Mouse (Mus musculus): ENCODE measurements around the gene Syt2. TPM values are rescaled to one million over a fixed set of nuclear protein-coding genes. Genes with fewer than 3 reads are reported as not detected.

Gene Syt2
- polyA plus RNA-seq, 2 experiments: 0.04 TPM; not detected in 1

DNA sequence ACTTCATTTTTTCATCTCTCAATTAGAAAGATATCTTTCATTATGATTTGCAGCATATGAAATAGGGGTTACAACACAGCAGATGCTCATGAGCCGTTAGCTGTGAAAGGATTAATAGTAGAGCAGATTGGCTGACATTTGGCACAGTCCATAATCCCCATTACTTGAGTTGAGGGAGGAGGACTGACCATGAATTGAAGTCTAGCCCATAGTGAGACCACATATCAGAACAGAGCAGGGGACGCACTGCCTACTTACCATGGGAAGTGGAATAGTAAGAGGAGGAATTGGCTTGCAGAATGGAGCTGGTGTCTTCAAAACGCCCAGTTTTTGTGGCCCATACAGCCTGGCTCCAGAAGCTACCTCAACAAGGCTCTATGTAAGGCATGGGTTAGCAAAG, 150.1 kb downstream of the Syt2 start:
- Histone ChIP-seq H3K9me3 (ENCODE audit: control insufficient read depth, low read length) (no peaks in the 10 kb centered on the region), H3K27me3 (ENCODE audit: control insufficient read depth, insufficient read depth, low read length) (no peaks in the 10 kb centered on the region), H3K9ac (replicated peaks) (no peak overlapping the region), H3K36me3 (replicated peaks; ENCODE audit: control insufficient read depth, insufficient read depth, low read depth) (no peaks in the 10 kb centered on the region), H3K4me3 (ENCODE audit: insufficient read depth in 1 of 2, low read depth in 2 of 2, low read length in 2 of 2) (no peak overlapping the region), H3K4me1 (replicated peaks; ENCODE audit: control insufficient read depth in 2 of 2, insufficient read depth in 2 of 2, low read length in 1 of 2) (no peaks in the 10 kb centered on the region), H3K27ac (no peak overlapping the region), H3K4me2 (ENCODE audit: low read depth) (no peak overlapping the region)
- DNase-seq (ENCODE audit: low read depth in 3 of 3, low spot score in 3 of 3): no peak
- no peak for ATAC-seq (ENCODE audit: insufficient read depth)
- TF ChIP-seq CTCF (IDR thresholded peaks at IDR 0.05; ENCODE audit: low read depth) (no peak), EP300 (IDR thresholded peaks at IDR 0.05; ENCODE audit: low read depth) (no peak)
- WGBS (ENCODE audit: insufficient replicate concordance): 51% methylated on average over 3 of the region's 3 CpGs

DNA sequence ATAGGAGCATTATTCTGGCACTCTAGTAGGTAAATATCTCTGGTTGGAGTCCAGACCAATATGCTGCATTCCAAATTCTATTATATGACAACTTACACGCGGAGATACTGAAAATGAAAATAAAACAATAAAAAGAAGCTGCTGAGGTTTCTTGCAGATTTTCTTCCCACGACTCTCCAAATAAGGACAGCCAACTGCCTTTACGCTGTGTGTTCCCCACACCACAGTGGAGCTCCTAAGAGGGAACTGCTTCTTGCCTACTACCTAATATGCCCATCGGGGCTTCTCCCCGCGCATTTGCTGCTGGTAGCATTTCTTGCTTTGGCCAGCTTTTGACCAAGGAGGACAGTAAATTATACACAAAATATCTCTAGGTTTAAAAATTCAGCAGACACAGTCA, 155.3 kb downstream of the Syt2 start:
- no peak for TF ChIP-seq EP300 (IDR thresholded peaks at IDR 0.05; ENCODE audit: low read depth)
- TF ChIP-seq CTCF (IDR thresholded peaks at IDR 0.05; ENCODE audit: low read depth): no peak
- Histone ChIP-seq H3K4me1 (replicated peaks; ENCODE audit: control insufficient read depth in 2 of 2, insufficient read depth in 2 of 2, low read length in 1 of 2) (peaks cover 0 to 6% of the 10 kb centered on the region in 2 experiments; a peak in 1 of 4 replicates), H3K9ac (replicated peaks) (no peak overlapping the region; the same call in 1 of the 2 replicates), H3K4me2 (ENCODE audit: low read depth) (no peak overlapping the region), H3K9me3 (ENCODE audit: control insufficient read depth, low read length) (no peaks in the 10 kb centered on the region), H3K27ac (no peak overlapping the region), H3K36me3 (replicated peaks; ENCODE audit: control insufficient read depth, insufficient read depth, low read depth) (no peaks in the 10 kb centered on the region), H3K27me3 (ENCODE audit: control insufficient read depth, insufficient read depth, low read length) (no peaks in the 10 kb centered on the region), H3K4me3 (ENCODE audit: insufficient read depth in 1 of 2, low read depth in 2 of 2, low read length in 2 of 2) (no peak overlapping the region)
- no peak for DNase-seq (ENCODE audit: low read depth in 3 of 3, low spot score in 3 of 3)
- ATAC-seq (ENCODE audit: insufficient read depth): no peak
- 76% methylated on average over 7 of the region's 7 CpGs for WGBS (ENCODE audit: insufficient replicate concordance)

DNA sequence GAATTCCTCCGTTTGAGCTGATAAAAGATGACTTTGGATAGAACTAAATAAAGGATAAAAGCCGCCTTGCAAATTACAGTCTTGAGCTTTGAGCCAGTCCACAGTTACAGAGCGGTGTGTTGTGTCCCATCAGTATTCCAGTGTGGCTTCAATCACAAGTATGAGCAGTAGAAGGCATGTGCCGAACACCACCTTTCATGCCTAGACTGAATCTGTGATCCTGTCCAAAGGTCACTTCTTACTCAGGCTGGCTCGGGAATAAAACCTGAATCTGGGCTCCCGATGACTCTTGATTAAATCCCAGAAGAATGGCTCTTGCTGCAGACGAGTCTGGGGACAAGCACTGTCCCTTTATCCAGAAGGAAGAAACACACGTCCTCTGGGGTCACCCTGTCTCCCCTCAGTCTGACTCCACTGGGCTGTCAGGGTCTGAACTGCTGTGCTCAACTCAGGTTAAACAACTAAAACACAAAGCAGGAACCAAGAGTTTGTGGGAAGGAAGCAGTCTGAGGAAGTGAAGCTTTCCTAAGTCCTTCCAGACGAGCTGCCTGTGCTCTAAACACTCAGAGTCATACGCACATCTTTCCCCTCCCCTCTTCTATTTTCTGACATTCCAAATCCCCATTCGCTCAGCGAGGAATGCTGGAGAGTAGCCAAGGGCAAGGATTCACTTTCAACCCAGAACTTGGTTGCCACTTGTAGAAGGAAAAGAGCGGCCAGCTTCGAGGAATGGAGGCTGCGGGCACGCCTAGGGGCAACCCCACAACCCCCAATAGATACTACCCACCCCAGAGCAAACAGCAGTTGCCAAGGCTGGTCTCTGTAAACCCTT, 157.0 kb downstream of the Syt2 start:
- ATAC-seq (ENCODE audit: insufficient read depth): no peak
- Histone ChIP-seq H3K27ac (no peak overlapping the region), H3K4me3 (ENCODE audit: insufficient read depth in 1 of 2, low read depth in 2 of 2, low read length in 2 of 2) (no peak overlapping the region; a peak in 1 of 4 replicates), H3K4me1 (replicated peaks; ENCODE audit: control insufficient read depth in 2 of 2, insufficient read depth in 2 of 2, low read length in 1 of 2) (peaks cover 0 to 6% of the 10 kb centered on the region in 2 experiments; a peak in 1 of 4 replicates), H3K4me2 (ENCODE audit: low read depth) (no peak overlapping the region), H3K9me3 (ENCODE audit: control insufficient read depth, low read length) (no peaks in the 10 kb centered on the region), H3K36me3 (replicated peaks; ENCODE audit: control insufficient read depth, insufficient read depth, low read depth) (no peaks in the 10 kb centered on the region), H3K9ac (replicated peaks) (no peak overlapping the region), H3K27me3 (ENCODE audit: control insufficient read depth, insufficient read depth, low read length) (no peaks in the 10 kb centered on the region)
- 66% methylated on average over 16 of the region's 16 CpGs for WGBS (ENCODE audit: insufficient replicate concordance)
- no peak for DNase-seq (ENCODE audit: low read depth in 3 of 3, low spot score in 3 of 3)
- TF ChIP-seq CTCF (IDR thresholded peaks at IDR 0.05; ENCODE audit: low read depth) (no peak), EP300 (IDR thresholded peaks at IDR 0.05; ENCODE audit: low read depth) (no peak)

DNA sequence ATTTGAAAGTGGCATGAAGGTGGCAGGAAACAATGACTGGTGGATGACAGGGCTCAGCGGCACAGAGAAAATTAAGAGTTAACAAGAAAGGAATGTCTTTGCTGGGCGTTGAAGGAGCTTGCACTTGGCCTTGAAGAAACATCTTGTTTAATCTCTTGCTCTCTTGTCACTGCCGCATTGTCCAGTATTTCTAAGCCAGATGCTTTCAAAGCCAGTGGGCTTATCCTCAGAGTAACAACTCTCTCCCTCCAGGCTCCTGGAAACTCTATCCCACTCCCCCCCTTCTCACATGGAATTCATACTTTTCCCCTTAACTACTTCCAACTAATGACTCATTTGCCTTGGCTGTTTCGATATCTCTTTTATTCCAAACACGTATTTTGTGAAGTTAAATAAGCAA, 157.9 kb downstream of the Syt2 start:
- no peak overlapping the region for H3K9ac ChIP-seq (replicated peaks)
- ATAC-seq (ENCODE audit: insufficient read depth) (no peak), DNase-seq (ENCODE audit: low read depth in 3 of 3, low spot score in 3 of 3) (no peak)
- no peaks in the 10 kb centered on the region for H3K27me3 ChIP-seq (ENCODE audit: control insufficient read depth, insufficient read depth, low read length)
- H3K4me3 ChIP-seq (ENCODE audit: insufficient read depth in 1 of 2, low read depth in 2 of 2, low read length in 2 of 2): no peak overlapping the region
- no peaks in the 10 kb centered on the region for H3K9me3 ChIP-seq (ENCODE audit: control insufficient read depth, low read length)
- peaks cover 0 to 6% of the 10 kb centered on the region in 2 experiments; a peak in 1 of 4 replicates for H3K4me1 ChIP-seq (replicated peaks; ENCODE audit: control insufficient read depth in 2 of 2, insufficient read depth in 2 of 2, low read length in 1 of 2)
- no peak for TF ChIP-seq CTCF (IDR thresholded peaks at IDR 0.05; ENCODE audit: low read depth)
- no peak for TF ChIP-seq EP300 (IDR thresholded peaks at IDR 0.05; ENCODE audit: low read depth)
- H3K36me3 ChIP-seq (replicated peaks; ENCODE audit: control insufficient read depth, insufficient read depth, low read depth): no peaks in the 10 kb centered on the region
- no peak overlapping the region for H3K27ac ChIP-seq
- H3K4me2 ChIP-seq (ENCODE audit: low read depth): no peak overlapping the region
- WGBS (ENCODE audit: insufficient replicate concordance): 69% methylated on average over 5 of the region's 5 CpGs

DNA sequence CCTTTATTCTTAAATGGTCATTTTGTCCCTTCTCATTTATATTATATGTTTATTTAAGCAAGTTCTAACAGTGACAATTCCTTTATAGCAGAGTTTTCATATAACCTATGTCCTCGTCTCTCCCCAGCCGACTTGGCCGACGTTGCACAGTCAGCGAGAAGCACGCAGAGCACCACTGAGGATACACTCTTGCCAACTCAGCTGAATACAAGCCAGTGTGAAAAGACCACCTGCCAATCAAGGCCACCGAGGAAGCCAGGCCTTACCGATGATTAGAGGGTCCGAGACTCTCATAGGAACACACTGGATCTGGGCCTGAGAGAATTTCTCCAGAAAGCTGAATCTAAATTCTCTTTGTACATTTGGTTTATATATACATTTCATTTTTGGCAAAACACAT, 159.0 kb downstream of the Syt2 start:
- H3K9me3 ChIP-seq (ENCODE audit: control insufficient read depth, low read length): no peaks in the 10 kb centered on the region
- H3K27me3 ChIP-seq (ENCODE audit: control insufficient read depth, insufficient read depth, low read length): no peaks in the 10 kb centered on the region
- H3K27ac ChIP-seq: no peak overlapping the region
- peaks cover 0 to 6% of the 10 kb centered on the region in 2 experiments; a peak in 1 of 4 replicates for H3K4me1 ChIP-seq (replicated peaks; ENCODE audit: control insufficient read depth in 2 of 2, insufficient read depth in 2 of 2, low read length in 1 of 2)
- no peak overlapping the region for H3K9ac ChIP-seq (replicated peaks)
- H3K4me2 ChIP-seq (ENCODE audit: low read depth): no peak overlapping the region
- no peak overlapping the region for H3K4me3 ChIP-seq (ENCODE audit: insufficient read depth in 1 of 2, low read depth in 2 of 2, low read length in 2 of 2)
- 86% methylated on average over 9 of the region's 9 CpGs for WGBS (ENCODE audit: insufficient replicate concordance)
- DNase-seq (ENCODE audit: low read depth in 3 of 3, low spot score in 3 of 3) (no peak), ATAC-seq (ENCODE audit: insufficient read depth) (no peak)
- no peak for TF ChIP-seq CTCF (IDR thresholded peaks at IDR 0.05; ENCODE audit: low read depth)
- TF ChIP-seq EP300 (IDR thresholded peaks at IDR 0.05; ENCODE audit: low read depth): no peak
- H3K36me3 ChIP-seq (replicated peaks; ENCODE audit: control insufficient read depth, insufficient read depth, low read depth): no peaks in the 10 kb centered on the region

Small RNAs within 50 kb of the gene (microRNA-seq; reads per million reads assigned to microRNA genes)
- not detected for gene Gm22232

Other genes starting within 250 kb of the Syt2 start
- 13.0 and 14.9 TPM in 2 replicates for gene Cyb5r1, start 241.1 kb upstream of the Syt2 start, polyA plus RNA-seq (2012; rRNA removed)
- 10.8 and 10.9 TPM in 2 replicates for gene Cyb5r1, start 241.1 kb upstream of the Syt2 start, polyA plus RNA-seq (2014; fragmentation: Nextera tagmentation; extraction: Ambion mirVana)
- 56.1 and 59.6 TPM in 2 replicates for gene Adipor1, start 231.3 kb upstream of the Syt2 start, polyA plus RNA-seq (2012; rRNA removed)
- gene Adipor1, start 231.3 kb upstream of the Syt2 start, polyA plus RNA-seq (2014; fragmentation: Nextera tagmentation; extraction: Ambion mirVana): 126 and 134 TPM in 2 replicates
- gene Klhl12, start 191.1 kb upstream of the Syt2 start, polyA plus RNA-seq (2012; rRNA removed): 12.1 and 17.9 TPM in 2 replicates
- 28.0 and 31.6 TPM in 2 replicates for gene Klhl12, start 191.1 kb upstream of the Syt2 start, polyA plus RNA-seq (2014; fragmentation: Nextera tagmentation; extraction: Ambion mirVana)
- 8.9 and 9.7 TPM in 2 replicates for gene Rabif, start 152.0 kb upstream of the Syt2 start, polyA plus RNA-seq (2012; rRNA removed)
- 16.8 and 18.2 TPM in 2 replicates for gene Rabif, start 152.0 kb upstream of the Syt2 start, polyA plus RNA-seq (2014; fragmentation: Nextera tagmentation; extraction: Ambion mirVana)
- gene Mgat4e, start 97.0 kb upstream of the Syt2 start, polyA plus RNA-seq (2012; rRNA removed): not detected in 2 replicates
- gene Mgat4e, start 97.0 kb upstream of the Syt2 start, polyA plus RNA-seq (2014; fragmentation: Nextera tagmentation; extraction: Ambion mirVana): not detected in 2 replicates
- gene Kdm5b, start 86.5 kb upstream of the Syt2 start, polyA plus RNA-seq (2012; rRNA removed): 1.5 and 1.8 TPM in 2 replicates
- gene Kdm5b, start 86.5 kb upstream of the Syt2 start, polyA plus RNA-seq (2014; fragmentation: Nextera tagmentation; extraction: Ambion mirVana): 4.2 and 4.9 TPM in 2 replicates

Data from liver, embryonic 14.5 days (tissue).